Mouse (Mus musculus) CH12.LX (cell line): Measurements from ENCODE around the gene Foxp1. TPM values are rescaled to one million over a fixed set of nuclear protein-coding genes. Genes with fewer than 3 reads are reported as not detected.

Experiments
- DNase-seq: peaks from one replicate; pipeline ENCODE4 v3.0.0-alpha.2; 2013; ENCODE audit errors: extremely low read depth
- H3K27ac ChIP-seq: 2 replicates; pipeline ENCODE4 v1.5.1; 2012; ENCODE audit warnings: low read depth, mild to moderate bottlenecking, control low read depth, moderate library complexity; ENCODE audit not compliant: insufficient read depth
- H3K27me3 ChIP-seq: replicated peaks from 2 replicates; pipeline ENCODE3; 2012; ENCODE audit warnings: inconsistent platforms
- H3K36me3 ChIP-seq, 2 experiments: replicated peaks in 1 of 2; 2 replicates each; pipeline versions ENCODE3 to v1.6.1; 2012; ENCODE audit warnings: inconsistent platforms in 1 of 2, low read length in 1 of 2, mild to moderate bottlenecking in 1 of 2, mixed read lengths in 1 of 2, moderate library complexity in 1 of 2; ENCODE audit not compliant: control insufficient read depth in 1 of 2, insufficient read depth in 1 of 2
- H3K4me1 ChIP-seq, 2 experiments: 2 replicates each; pipeline ENCODE4 v1.6.1; 2012; ENCODE audit warnings: inconsistent platforms in 1 of 2, moderate library complexity in 1 of 2; ENCODE audit not compliant: insufficient read depth in 2 of 2, control insufficient read depth in 1 of 2
- H3K4me2 ChIP-seq: 2 replicates; pipeline ENCODE4 v1.6.1; 2012; ENCODE audit warnings: low read depth, mild to moderate bottlenecking, control low read depth; ENCODE audit not compliant: poor library complexity, insufficient read depth, severe bottlenecking
- H3K4me3 ChIP-seq, 3 experiments: fragments of 150-350 bp in 1 of 3; sonication (generic) in 1 of 3; replicated peaks in 1 of 3; 2 replicates each; pipeline versions ENCODE3 to v1.5.1; 2011 to 2012; ENCODE audit warnings: low read depth in 2 of 3, low read length in 2 of 3, mild to moderate bottlenecking in 2 of 3, moderate library complexity in 2 of 3, control low read depth in 1 of 3, improper control_type of control experiment in 1 of 3, inconsistent platforms in 1 of 3, mixed read lengths in 1 of 3; ENCODE audit not compliant: poor library complexity in 1 of 3
- H3K79me2 ChIP-seq: replicated peaks from 2 replicates; pipeline ENCODE4 v1.6.1; 2012; ENCODE audit warnings: mild to moderate bottlenecking, moderate library complexity; ENCODE audit not compliant: control insufficient read depth, poor library complexity, insufficient read depth, severe bottlenecking; ENCODE audit errors: extremely low read depth
- H3K9ac ChIP-seq: 2 replicates; pipeline ENCODE4 v1.6.1; 2012; ENCODE audit warnings: low read depth, mild to moderate bottlenecking, control low read depth, moderate library complexity; ENCODE audit not compliant: insufficient read depth
- H3K9me3 ChIP-seq: replicated peaks from 2 replicates; pipeline ENCODE3; 2012; ENCODE audit warnings: low read length, inconsistent platforms, mixed read lengths
- CHD1 ChIP-seq: IDR thresholded peaks from 2 replicates; pipeline ENCODE4 v1.6.1; 2012; ENCODE audit warnings: low read depth, low read length, improper control_type of control experiment, inconsistent platforms
- CHD2 ChIP-seq: IDR thresholded peaks from 2 replicates; pipeline ENCODE4 v1.6.1; 2011; ENCODE audit warnings: low read length, improper control_type of control experiment
- E2F4 ChIP-seq: IDR thresholded peaks from 2 replicates; pipeline ENCODE4 v1.6.1; 2011; ENCODE audit warnings: low read depth, low read length, improper control_type of control experiment; ENCODE audit not compliant: insufficient replicate concordance
- ELF1 ChIP-seq: IDR thresholded peaks from 2 replicates; pipeline ENCODE4 v1.6.1; 2014; ENCODE audit warnings: low read depth, mild to moderate bottlenecking, inconsistent platforms, low read length, improper control_type of control experiment
- EP300 ChIP-seq: IDR thresholded peaks from 2 replicates; pipeline ENCODE4 v1.6.1; 2011; ENCODE audit warnings: low read length, improper control_type of control experiment
- ETS1 ChIP-seq: conservative IDR thresholded peaks from 2 replicates; pipeline ENCODE4 v1.6.1; 2012; ENCODE audit warnings: low read depth, mild to moderate bottlenecking, inconsistent platforms, low read length, improper control_type of control experiment, moderate library complexity
- HCFC1 ChIP-seq: IDR thresholded peaks from 2 replicates; pipeline ENCODE4 v1.6.1; 2012; ENCODE audit warnings: low read depth, mild to moderate bottlenecking, inconsistent platforms, low read length, improper control_type of control experiment
- JUN ChIP-seq: IDR thresholded peaks from 2 replicates; pipeline ENCODE4 v1.6.1; 2011; ENCODE audit warnings: low read depth, mild to moderate bottlenecking, low read length, improper control_type of control experiment, moderate library complexity; ENCODE audit not compliant: insufficient read depth
- KAT2A ChIP-seq: IDR thresholded peaks from 2 replicates; pipeline ENCODE4 v1.6.1; 2012; ENCODE audit warnings: low read length, improper control_type of control experiment, inconsistent platforms; ENCODE audit not compliant: insufficient replicate concordance
- MAX ChIP-seq: IDR thresholded peaks from 2 replicates; pipeline ENCODE4 v1.6.1; 2011; ENCODE audit warnings: low read length, improper control_type of control experiment
- MEF2A ChIP-seq: IDR thresholded peaks from 2 replicates; pipeline ENCODE4 v1.6.1; 2014; ENCODE audit warnings: low read depth, mild to moderate bottlenecking, inconsistent platforms, low read length, improper control_type of control experiment, borderline replicate concordance
- MXI1 ChIP-seq: IDR thresholded peaks from 2 replicates; pipeline ENCODE4 v1.6.1; 2011; ENCODE audit warnings: mild to moderate bottlenecking, low read depth, low read length, improper control_type of control experiment
- NELFE ChIP-seq: IDR thresholded peaks from 2 replicates; pipeline ENCODE4 v1.6.1; 2011; ENCODE audit warnings: low read depth, low read length, improper control_type of control experiment
- NRF1 ChIP-seq: IDR thresholded peaks from 2 replicates; pipeline ENCODE4 v1.6.1; 2014; ENCODE audit warnings: low read depth, mild to moderate bottlenecking, inconsistent platforms, low read length, improper control_type of control experiment, moderate library complexity
- POLR2A ChIP-seq: IDR thresholded peaks from 2 replicates; pipeline ENCODE4 v1.6.1; 2011; ENCODE audit warnings: low read depth, mild to moderate bottlenecking, improper control_type of control experiment, low read length
- RAD21 ChIP-seq: IDR thresholded peaks from 2 replicates; pipeline ENCODE4 v1.6.1; 2011; ENCODE audit warnings: low read depth, mild to moderate bottlenecking, low read length, improper control_type of control experiment, moderate library complexity
- RCOR1 ChIP-seq: conservative IDR thresholded peaks from 2 replicates; pipeline ENCODE4 v1.6.1; 2012; ENCODE audit warnings: low read depth, mild to moderate bottlenecking, inconsistent platforms, low read length, improper control_type of control experiment
- SMC3 ChIP-seq: IDR thresholded peaks from 2 replicates; pipeline ENCODE4 v1.6.1; 2011; ENCODE audit warnings: low read depth, low read length, improper control_type of control experiment
- TBP ChIP-seq: conservative IDR thresholded peaks from 2 replicates; pipeline ENCODE4 v1.6.1; 2011; ENCODE audit warnings: low read depth, low read length, improper control_type of control experiment
- TCF12 ChIP-seq: IDR thresholded peaks from 2 replicates; pipeline ENCODE4 v1.6.1; 2014; ENCODE audit warnings: low read depth, mild to moderate bottlenecking, inconsistent platforms, low read length, improper control_type of control experiment
- UBTF ChIP-seq: IDR thresholded peaks from 2 replicates; pipeline ENCODE4 v1.6.1; 2012; ENCODE audit warnings: low read depth, mild to moderate bottlenecking, inconsistent platforms, low read length, improper control_type of control experiment, moderate library complexity
- USF2 ChIP-seq: conservative IDR thresholded peaks from 2 replicates; pipeline ENCODE4 v1.6.1; 2011; ENCODE audit warnings: low read depth, low read length, improper control_type of control experiment
- ZC3H11A ChIP-seq: IDR thresholded peaks from 2 replicates; pipeline ENCODE4 v1.6.1; 2012; ENCODE audit warnings: low read depth, mild to moderate bottlenecking, inconsistent platforms, low read length, improper control_type of control experiment
- ZKSCAN1 ChIP-seq: IDR thresholded peaks from 2 replicates; pipeline ENCODE4 v1.6.1; 2012; ENCODE audit warnings: low read depth, inconsistent platforms, low read length, improper control_type of control experiment, borderline replicate concordance
- ZNF384 ChIP-seq: IDR thresholded peaks from 2 replicates; pipeline ENCODE4 v1.6.1; 2012; ENCODE audit warnings: low read depth, low read length, improper control_type of control experiment, inconsistent platforms
- dilution Hi-C: fragments of 300-500 bp; cut with MboI; formaldehyde crosslinking; loops from 2 replicates; pipeline ENCODE4 v1.14.3; 2020; ENCODE audit warnings: low sequenced_read_pairs; ENCODE audit not compliant: extremely low pct_unique_long_range_greater_than_20kb, extremely low pct_ligation_motif_present
- in situ Hi-C: fragments of 300-500 bp; cut with MboI; formaldehyde crosslinking; loops from 3 replicates; pipeline ENCODE4 v1.14.3; 2019; ENCODE audit warnings: low sequenced_read_pairs, low pct_ligation_motif_present, low pct_unique_long_range_greater_than_20kb, mixed read lengths
- polyA plus RNA-seq: library from polyadenylated mRNA; unstranded; fragments of >175 nt; gene quantifications from 2 replicates; pipeline ENCODE4 v1.2.1, GENCODE M21; 2012; ENCODE audit warnings: low read depth; ENCODE audit not compliant: insufficient read length
- total RNA-seq, 2 experiments: library from RNA; depleted of rRNA; stranded (reverse); fragments of 300-350 nt in 1 of 2; fragments of >200 nt in 1 of 2; gene quantifications; 2 replicates each; pipeline ENCODE4 v1.2.3; 2012 to 2014

Gene Foxp1
- total and polyA plus RNA-seq, 3 experiments: 66.5 to 105 (median 87.4) TPM

GRCm38 (mm10) chr6:99093856-99094255, 428.7 kb downstream of the Foxp1 start (continued):
- no peak for TF ChIP-seq ELF1
- TF ChIP-seq NRF1: no peak
- TF ChIP-seq UBTF: no peak
- no peak for TF ChIP-seq SMC3
- no peak for TF ChIP-seq E2F4
- no peak for TF ChIP-seq MAX
- no peak for TF ChIP-seq ETS1
- no peak; the same call in 1 of the 2 replicates for TF ChIP-seq ZNF384
- TF ChIP-seq KAT2A: no peak
- TF ChIP-seq RCOR1: no peak
- TF ChIP-seq NELFE: no peak
- no peak for TF ChIP-seq ZKSCAN1

- peak overlapping the region; percentile 89 for H3K9ac ChIP-seq
- peaks cover 16 to 58% of the 10 kb centered on the region in 2 experiments for H3K4me1 ChIP-seq
- peaks cover 16 to 31% of the 10 kb centered on the region in 2 experiments for H3K36me3 ChIP-seq
- dilution Hi-C loops (no loop called here), in situ Hi-C loops (no loop called here)
- no peaks in the 10 kb centered on the region for H3K9me3 ChIP-seq
- peak overlapping the region; percentile 93 for H3K4me2 ChIP-seq
- no peak for DNase-seq
- peaks cover 75% of the 10 kb centered on the region for H3K79me2 ChIP-seq
- no peaks in the 10 kb centered on the region for H3K27me3 ChIP-seq
- TF ChIP-seq MEF2A (no peak), CHD2 (no peak), ZC3H11A (no peak), CHD1 (no peak; the same call in 1 of the 2 replicates), NELFE (no peak), RAD21 (no peak), TBP (no peak), ZNF384 (no peak), POLR2A (no peak), TCF12 (no peak), RCOR1 (no peak), EP300 (no peak), MXI1 (no peak; the same call in 1 of the 2 replicates), HCFC1 (no peak), UBTF (no peak), SMC3 (no peak), USF2 (no peak), JUN (no peak), ELF1 (no peak), E2F4 (no peak)
- TF ChIP-seq, all 38 proteins: peak for 0
- Histone ChIP-seq H3K4me3 (peak overlapping the region; percentile 60 to 86 (median 74)), H3K27ac (peak overlapping the region; percentile 63)
Measured at GRCm38 (mm10) chr6:99093208-99093607, 429.3 kb downstream of the Foxp1 start.
